Mouse (Mus musculus) bone marrow macrophage, adult 2 months (primary cell): ENCODE measurements at regions not wholly inside any gene's neighbourhood (a gene's known extent, or its start where the extent isn't known, plus 50 kb on each side); places are given as distances from the start of the nearest gene placed in this dataset.

ENCODE experiments used
- CTCF ChIP-seq: IDR thresholded peaks from 2 replicates; pipeline ENCODE4 v1.5.1; 2012; ENCODE audit warnings: low read depth, mild to moderate bottlenecking, low read length, moderate library complexity
- POLR2A ChIP-seq: IDR thresholded peaks from 2 replicates; pipeline ENCODE4 v1.6.1; 2012; ENCODE audit warnings: mild to moderate bottlenecking, low read depth, low read length, borderline replicate concordance

DNA sequence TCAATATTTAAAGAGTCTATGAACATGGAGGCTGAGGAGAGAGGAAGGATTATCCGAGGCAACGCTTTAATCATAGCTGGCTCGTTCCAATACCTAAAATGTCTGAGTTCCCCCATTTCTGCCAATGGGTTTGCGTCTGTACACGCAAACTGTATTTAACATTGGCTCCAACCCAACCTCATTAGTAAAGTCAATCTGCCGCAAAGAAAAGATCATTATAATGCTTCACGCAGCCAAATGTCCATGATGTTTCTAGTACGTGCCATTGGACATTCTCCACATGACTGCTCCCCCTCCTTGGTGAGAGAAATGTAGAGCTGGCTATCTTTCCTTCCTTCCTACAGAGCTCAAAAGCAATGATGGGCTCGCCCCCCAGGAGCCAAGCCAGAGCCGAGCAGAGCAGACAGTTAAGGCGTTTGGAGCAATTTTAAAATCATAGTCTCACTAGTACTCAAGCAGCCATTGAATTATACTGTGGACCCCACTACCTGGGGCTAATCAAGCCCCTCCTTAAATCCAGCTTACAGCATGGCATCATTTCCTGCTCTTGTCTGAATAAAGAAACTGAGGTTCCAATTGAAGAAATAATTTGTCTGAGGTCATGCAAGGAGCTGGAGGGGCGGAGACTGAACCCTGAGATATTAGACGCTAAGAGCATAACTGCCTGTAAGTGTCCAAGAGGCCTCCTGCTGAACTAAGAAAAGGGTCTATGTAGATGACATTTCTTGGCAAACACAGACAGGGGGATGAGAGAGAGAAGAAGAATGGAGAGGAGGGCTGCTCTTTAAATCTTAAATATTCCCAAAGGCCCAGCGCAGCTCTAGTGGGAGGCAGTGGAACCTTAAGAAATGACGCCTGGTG, 88.5 kb upstream of the Adpgk start:
- TF ChIP-seq CTCF (no peak), POLR2A (no peak)
